In genomic region chr2:146457494-146457893, GRCm38 (mm10) we compare ENCODE assay signal across 19 mouse cellular contexts. TPM values are rescaled to one million over a fixed set of nuclear protein-coding genes. Genes with fewer than 3 reads are reported as not detected.
DNase-seq lines count a peak whose midpoint lies in the region; ATAC-seq and TF ChIP-seq lines count a peak whose summit lies in the region.
"Had no signal": no experiment of that assay in that cellular context is flagged by ENCODE, and none has a peak within 500 bp of the region (broad histone marks: within the 10 kb centered on the region; RNA-seq: fewer than 3 reads in every experiment).

No protein-coding gene starts in this region.

- no peak for TF ChIP-seq POLR2A in CH12.LX (IDR thresholded peaks at IDR 0.05; ENCODE audit: low read depth, low read length)

- no peak overlapping the region for H3K9ac ChIP-seq in limb, embryonic 11.5 days (ENCODE audit: low read length)
- H3K9ac ChIP-seq in CH12.LX (ENCODE audit: insufficient read depth, low read depth) = no peak overlapping the region
- H3K9ac ChIP-seq: embryonic facial prominence, embryonic 12.5 days; forebrain, embryonic 15.5 days; heart, embryonic 13.5 days; hindbrain, embryonic 15.5 days had no signal

- H3K4me2 ChIP-seq in limb, embryonic 11.5 days (ENCODE audit: low read depth, severe bottlenecking) = no peak overlapping the region
- H3K4me2 ChIP-seq in CH12.LX (ENCODE audit: insufficient read depth, low read depth, poor library complexity, severe bottlenecking) = 0 out of 2 replicates have a peak overlapping the region, but pooled peaks have one; percentile 3
- H3K4me2 ChIP-seq: embryonic facial prominence, embryonic 12.5 days; forebrain, embryonic 15.5 days; heart, embryonic 13.5 days; hindbrain, embryonic 15.5 days had no signal

- no peak overlapping the region for H3K4me3 ChIP-seq in limb, embryonic 11.5 days (ENCODE audit: low read depth, low read length)
- no peak overlapping the region for H3K4me3 ChIP-seq in limb, embryonic 10.5 days
- no peak overlapping the region for H3K4me3 ChIP-seq in CH12.LX (replicated peaks in 1 of 3; ENCODE audit: low read depth in 2 of 3, low read length in 2 of 3, poor library complexity in 1 of 3)
- H3K4me3 ChIP-seq: embryonic facial prominence, embryonic 12.5 days; forebrain, embryonic 15.5 days; heart, embryonic 13.5 days; hindbrain, embryonic 15.5 days had no signal

- in situ Hi-C loops in CH12.LX (cut with MboI; ENCODE audit: low pct_ligation_motif_present, low pct_unique_long_range_greater_than_20kb, low sequenced_read_pairs) = no loop called here

- TF ChIP-seq CTCF in CH12.LX (conservative IDR thresholded peaks at IDR 0.05 in 1 of 2, IDR thresholded peaks at IDR 0.05 in 1 of 2; ENCODE audit: low read depth in 2 of 2, low read length in 2 of 2) = no peak

- peak; percentile 22; the same call in 1 of the 2 replicates for TF ChIP-seq EP300 in CH12.LX (IDR thresholded peaks at IDR 0.05; ENCODE audit: low read length)

- no peak for TF ChIP-seq RAD21 in CH12.LX (IDR thresholded peaks at IDR 0.05; ENCODE audit: low read depth, low read length)

- no peaks in the 10 kb centered on the region for H3K79me2 ChIP-seq in CH12.LX (replicated peaks; ENCODE audit: control insufficient read depth, extremely low read depth, insufficient read depth, poor library complexity, severe bottlenecking)

- DNase-seq in kidney, adult 9 months = peak; percentile 37
- no peak for DNase-seq in kidney, adult 11 months
- DNase-seq in limb, embryonic 11.5 days (ENCODE audit: low spot score) = no peak
- no peak for DNase-seq in limb, embryonic 10.5 days (ENCODE audit: low spot score)
- DNase-seq in CH12.LX (ENCODE audit: extremely low read depth) = peak; percentile 2
- peak; percentile 25 for DNase-seq in induced T-regulatory cell, adult 2 months (ENCODE audit: low read depth)
- no peak for DNase-seq in Muller cell, postnatal 12 days (ENCODE audit: inconsistent ontology term)
- DNase-seq: adrenal gland, postnatal 10 days; cerebellum, adult 11 months; cerebellum, adult 8-10 months; cerebellum, postnatal 25 days; gastrocnemius, postnatal 14 days; heart, postnatal 36 days had no signal

- WGBS in limb, embryonic 11.5 days = 56% methylated on average over 2 of the region's 2 CpGs
- WGBS in limb, embryonic 10.5 days = 69% methylated on average over 2 of the region's 2 CpGs

- no peaks in the 10 kb centered on the region for H3K9me3 ChIP-seq in limb, embryonic 11.5 days (ENCODE audit: control insufficient read depth, low read length)
- H3K9me3 ChIP-seq in limb, embryonic 10.5 days (replicated peaks) = no peaks in the 10 kb centered on the region
- H3K9me3 ChIP-seq in CH12.LX (replicated peaks; ENCODE audit: low read length) = no peaks in the 10 kb centered on the region
- H3K9me3 ChIP-seq: embryonic facial prominence, embryonic 12.5 days; forebrain, embryonic 15.5 days; G1E; heart, embryonic 13.5 days; hindbrain, embryonic 15.5 days had no signal

- ATAC-seq in limb, embryonic 11.5 days (ENCODE audit: insufficient number of reproducible peaks, low FRiP score, low TSS enrichment, low read depth) = peak; percentile 70; the same call in 1 of the 2 replicates
- no peak for ATAC-seq in frontal cortex, adult (ENCODE audit: low TSS enrichment)
- ATAC-seq: forebrain, embryonic 15.5 days had no signal

- dilution Hi-C loops in CH12.LX (cut with MboI; ENCODE audit: extremely low pct_ligation_motif_present, extremely low pct_unique_long_range_greater_than_20kb, low sequenced_read_pairs) = no loop called here

- H3K36me3 ChIP-seq in limb, embryonic 11.5 days (ENCODE audit: control insufficient read depth, insufficient read depth, low read length) = no peaks in the 10 kb centered on the region
- H3K36me3 ChIP-seq in limb, embryonic 10.5 days = no peaks in the 10 kb centered on the region
- peaks cover 0 to 4% of the 10 kb centered on the region in 2 experiments for H3K36me3 ChIP-seq in CH12.LX (replicated peaks in 1 of 2; ENCODE audit: control insufficient read depth in 1 of 2, insufficient read depth in 1 of 2, low read length in 1 of 2)
- H3K36me3 ChIP-seq: embryonic facial prominence, embryonic 12.5 days; forebrain, embryonic 15.5 days; heart, embryonic 13.5 days; hindbrain, embryonic 15.5 days had no signal

- H3K27me3 ChIP-seq in limb, embryonic 11.5 days (ENCODE audit: control insufficient read depth, insufficient read depth, low read length) = no peaks in the 10 kb centered on the region
- no peaks in the 10 kb centered on the region for H3K27me3 ChIP-seq in limb, embryonic 10.5 days (ENCODE audit: low read depth, poor library complexity, severe bottlenecking)
- H3K27me3 ChIP-seq in CH12.LX (replicated peaks) = no peaks in the 10 kb centered on the region
- H3K27me3 ChIP-seq: embryonic facial prominence, embryonic 12.5 days; forebrain, embryonic 15.5 days; heart, embryonic 13.5 days; hindbrain, embryonic 15.5 days had no signal

- H3K4me1 ChIP-seq in limb, embryonic 11.5 days (ENCODE audit: control insufficient read depth, insufficient read depth, low read length) = peaks cover 4% of the 10 kb centered on the region; the same call in 1 of the 2 replicates
- peaks cover 7% of the 10 kb centered on the region for H3K4me1 ChIP-seq in limb, embryonic 10.5 days
- peaks cover 3 to 15% of the 10 kb centered on the region in 2 experiments; a peak in 3 of 4 replicates for H3K4me1 ChIP-seq in CH12.LX (ENCODE audit: control insufficient read depth in 1 of 2, insufficient read depth in 2 of 2)
- H3K4me1 ChIP-seq: embryonic facial prominence, embryonic 12.5 days; hindbrain, embryonic 15.5 days had no signal

- H3K27ac ChIP-seq in limb, embryonic 11.5 days (replicated peaks; ENCODE audit: low read depth, low read length) = no peak overlapping the region
- H3K27ac ChIP-seq in limb, embryonic 10.5 days = no peak overlapping the region
- no peak overlapping the region for H3K27ac ChIP-seq in CH12.LX (ENCODE audit: insufficient read depth, low read depth)
- H3K27ac ChIP-seq: embryonic facial prominence, embryonic 12.5 days; forebrain, embryonic 15.5 days; heart, embryonic 13.5 days; hindbrain, embryonic 15.5 days had no signal

TF ChIP-seq in CH12.LX, 34 proteins besides CTCF, POLR2A, EP300 and RAD21:
- TF ChIP-seq UBTF (IDR thresholded peaks at IDR 0.05; ENCODE audit: low read depth, low read length) (no peak), ETS1 (conservative IDR thresholded peaks at IDR 0.05; ENCODE audit: low read depth, low read length) (no peak)

RNA-seq across cellular contexts. Expression of gene Ralgapa2, which starts 54.6 kb away (rescaled TPM):
- polyA plus RNA-seq in limb, embryonic 11.5 days (2014; fragmentation: Nextera tagmentation; extraction: Ambion mirVana) = 6.4 and 7.4 TPM in 2 replicates
- 9.0 and 10.5 TPM in 2 replicates for polyA plus RNA-seq in limb, embryonic 10.5 days (2016; fragmentation: Nextera tagmentation; extraction: Ambion mirVana)
- total RNA-seq in CH12.LX (2012; rRNA removed) = 5.7 and 8.9 TPM in 2 replicates
- total RNA-seq in CH12.LX (2014; rRNA removed) = 4.5 and 5.6 TPM in 2 replicates
- polyA plus RNA-seq in CH12.LX (2012; ENCODE audit: insufficient read length, low read depth) = 10.0 and 10.3 TPM in 2 replicates

Comparison
In these comparisons a context has a peak if more than half of its experiments do, and no peak if none do; other contexts are left out.
1. DNase-seq: peak in kidney, adult 9 months (single experiment), CH12.LX (single experiment) and induced T-regulatory cell, adult 2 months (single experiment); none in kidney, adult 11 months (single experiment), limb, embryonic 11.5 days (single experiment), limb, embryonic 10.5 days (single experiment) and Muller cell, postnatal 12 days (single experiment).